Mouse (Mus musculus) heart, embryonic 10.5 days (tissue): Measurements from ENCODE around the gene Tmem9b. TPM values are rescaled to one million over a fixed set of nuclear protein-coding genes. Genes with fewer than 3 reads are reported as not detected.

Source experiments
- DNase-seq: peaks from one replicate; pipeline ENCODE4 v3.0.0-alpha.2; 2017; ENCODE audit warnings: low spot score
- H3K27ac ChIP-seq: fragments of 300-500 bp; sonication (generic); 2 replicates; pipeline ENCODE4 v1.5.1; 2016; ENCODE audit warnings: mild to moderate bottlenecking
- H3K27me3 ChIP-seq: fragments of 300-500 bp; sonication (generic); 2 replicates; pipeline ENCODE4 v1.6.1; 2016; ENCODE audit warnings: mild to moderate bottlenecking; ENCODE audit not compliant: poor library complexity, insufficient read depth, severe bottlenecking
- H3K36me3 ChIP-seq: fragments of 300-500 bp; sonication (generic); 2 replicates; pipeline ENCODE4 v1.6.1; 2016; ENCODE audit warnings: mild to moderate bottlenecking, moderate library complexity
- H3K4me1 ChIP-seq: fragments of 300-500 bp; sonication (generic); 2 replicates; pipeline ENCODE4 v1.6.1; 2016; ENCODE audit warnings: mild to moderate bottlenecking
- H3K4me3 ChIP-seq: fragments of 300-500 bp; sonication (generic); 2 replicates; pipeline ENCODE4 v1.5.1; 2016; ENCODE audit warnings: mild to moderate bottlenecking, moderate library complexity
- H3K9me3 ChIP-seq: fragments of 300-500 bp; sonication (generic); 2 replicates; pipeline ENCODE4 v1.6.1; 2016; ENCODE audit warnings: mild to moderate bottlenecking, moderate library complexity
- WGBS: fragments of 180-500 bp; shearing (Covaris S2); methylation state at CpG from one replicate; pipeline ENCODE4 v1.1.7; 2016; 5-methylcytosine and 5-hydroxymethylcytosine counted together
- polyA plus RNA-seq: library from polyadenylated mRNA; unstranded; fragments of >200 nt; fragmentation: Nextera tagmentation; extraction: Ambion mirVana; gene quantifications from 2 replicates; pipeline ENCODE4 v1.2.1, GENCODE M21; 2016

Gene Tmem9b
- polyA plus RNA-seq, result 45.9 and 58.4 TPM in 2 replicates

DNA sequence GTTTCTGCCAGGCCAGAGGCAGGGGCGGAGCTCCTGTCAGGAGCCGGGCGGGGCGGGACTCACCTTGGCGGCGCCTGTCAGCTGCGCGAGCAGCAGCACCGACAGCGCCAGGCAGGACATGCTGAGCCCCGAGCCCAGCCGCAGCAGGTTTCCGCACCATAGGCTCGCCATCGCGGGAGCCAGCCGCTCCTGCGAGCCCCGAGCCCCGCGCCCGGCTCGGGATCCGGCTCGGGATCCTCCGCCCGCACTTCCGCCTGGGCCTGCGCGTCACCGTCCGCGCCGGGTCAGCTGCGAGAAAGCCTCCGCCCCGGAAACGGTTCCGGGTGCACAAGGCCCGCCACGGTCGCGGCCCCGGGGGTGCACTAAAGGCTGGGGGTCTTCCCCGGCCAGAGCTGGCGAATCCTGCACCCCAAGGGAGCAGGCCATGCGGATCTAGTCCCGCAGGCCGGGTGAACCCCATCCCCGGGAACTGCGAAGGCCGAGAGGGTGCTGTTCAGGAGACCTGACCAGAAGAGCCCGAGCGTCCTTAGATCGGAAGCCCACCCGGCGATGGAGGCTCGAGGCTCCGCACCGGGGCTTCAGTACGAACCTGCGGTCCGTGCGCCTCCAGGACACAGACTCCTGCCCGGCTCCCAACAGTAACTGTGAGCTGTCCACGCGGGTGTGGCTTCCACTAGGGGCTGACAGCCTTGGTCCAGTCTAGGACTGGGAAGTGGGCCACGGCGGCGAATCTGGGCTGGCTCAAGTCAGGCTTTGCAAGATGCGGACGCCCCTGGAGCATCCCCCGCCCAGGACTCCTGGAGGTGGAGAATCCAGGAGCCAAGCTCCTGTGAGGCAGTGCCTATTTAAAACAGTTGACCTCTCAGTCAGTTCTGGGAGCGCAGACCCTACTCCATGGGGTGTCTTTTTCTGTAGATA is at the start of gene Tmem9b:
Tmem9b (minus strand) TSS at position 868 of the 918 bp plus-strand sequence.
- under 1% methylated on average over 73 of the region's 74 CpGs for WGBS
- H3K27me3 ChIP-seq, result no peaks in the 10 kb centered on the region
- DNase-seq, result peak; percentile 89
- no peaks in the 10 kb centered on the region for H3K36me3 ChIP-seq
- peak within 1 kb of the TSS; percentile 97 for H3K27ac ChIP-seq
- H3K4me1 ChIP-seq, result peaks cover 23% of the 10 kb centered on the region
- no peaks in the 10 kb centered on the region for H3K9me3 ChIP-seq
- peak within 1 kb of the TSS; percentile 85 for H3K4me3 ChIP-seq

DNA sequence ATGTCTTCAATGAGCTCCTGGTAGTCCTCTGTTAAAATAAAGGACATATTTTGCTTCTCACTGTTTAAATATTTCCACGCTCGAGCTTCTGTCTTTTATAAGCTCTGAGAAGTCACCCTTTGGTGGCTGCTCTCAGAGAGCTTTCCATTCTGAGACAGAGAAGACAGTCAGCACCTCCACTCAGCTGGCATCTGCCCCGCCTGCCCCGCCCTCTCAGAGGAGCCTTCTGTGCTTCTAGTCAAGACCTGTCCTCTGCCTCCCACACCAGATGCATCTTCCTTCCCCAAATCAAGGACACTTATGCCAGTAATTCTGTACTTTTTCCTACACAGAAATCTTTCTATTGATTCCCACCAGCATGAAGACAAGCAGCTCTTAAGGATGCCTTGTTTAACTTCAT is 48.0 kb upstream of the Tmem9b start:
- H3K27me3 ChIP-seq, result no peaks in the 10 kb centered on the region
- H3K27ac ChIP-seq, result no peak overlapping the region
- peaks cover 21% of the 10 kb centered on the region for H3K4me1 ChIP-seq
- H3K36me3 ChIP-seq, result no peaks in the 10 kb centered on the region
- no peak for DNase-seq
- H3K9me3 ChIP-seq, result no peaks in the 10 kb centered on the region
- H3K4me3 ChIP-seq, result no peak overlapping the region
- 82% methylated on average over 4 of the region's 4 CpGs for WGBS

DNA sequence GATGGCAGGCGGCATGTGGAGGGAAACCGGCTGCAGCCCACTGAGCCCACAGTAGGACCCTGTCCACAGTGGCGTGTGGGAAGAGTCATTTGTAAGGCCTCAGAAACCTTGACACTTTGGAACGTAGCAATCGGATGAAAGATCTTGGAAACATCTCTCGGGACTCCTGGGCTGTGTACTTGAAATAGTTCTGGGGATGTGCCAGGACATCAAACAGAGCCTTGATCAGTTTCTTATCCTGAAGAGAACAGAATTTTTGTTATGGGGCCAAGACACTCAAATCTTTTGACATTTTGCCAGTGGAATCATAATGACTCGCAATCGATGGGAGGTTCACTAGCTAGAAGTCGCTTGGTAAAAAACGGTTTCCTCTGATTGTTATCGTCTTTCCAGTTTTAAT is 46.5 kb upstream of the Tmem9b start:
- DNase-seq, result no peak
- Histone ChIP-seq H3K4me3 (no peak overlapping the region), H3K9me3 (no peaks in the 10 kb centered on the region), H3K27ac (no peak overlapping the region), H3K27me3 (no peaks in the 10 kb centered on the region), H3K36me3 (no peaks in the 10 kb centered on the region), H3K4me1 (peaks cover 31% of the 10 kb centered on the region)
- whole genome bisulfite sequencing, result 85% methylated on average over 11 of the region's 11 CpGs

DNA sequence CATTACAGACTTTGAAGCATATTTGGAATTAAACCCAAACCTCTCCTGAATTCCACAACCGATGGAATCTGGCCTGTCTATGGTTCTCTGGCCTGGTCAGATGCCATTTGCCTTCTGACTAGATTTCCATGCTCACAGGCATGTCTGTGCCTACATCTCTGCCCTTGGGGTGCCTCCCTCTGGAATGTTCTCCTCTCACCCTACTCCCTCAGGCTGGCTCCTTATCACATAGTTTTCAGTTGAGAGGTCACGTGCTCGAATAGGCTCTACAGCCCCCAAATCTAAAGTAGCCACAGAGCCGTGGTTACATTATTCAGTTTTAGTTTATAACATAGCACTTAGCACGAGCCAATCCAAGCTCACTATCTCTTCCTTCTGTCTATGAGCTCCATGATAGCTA is 42.9 kb upstream of the Tmem9b start:
- Histone ChIP-seq H3K27me3 (no peaks in the 10 kb centered on the region), H3K36me3 (no peaks in the 10 kb centered on the region), H3K4me1 (peaks cover 20% of the 10 kb centered on the region), H3K4me3 (no peak overlapping the region), H3K27ac (peak overlapping the region; percentile 67; the same call in 1 of the 2 replicates), H3K9me3 (no peaks in the 10 kb centered on the region)
- 29% methylated on average over 5 of the region's 5 CpGs for WGBS
- no peak for DNase-seq

DNA sequence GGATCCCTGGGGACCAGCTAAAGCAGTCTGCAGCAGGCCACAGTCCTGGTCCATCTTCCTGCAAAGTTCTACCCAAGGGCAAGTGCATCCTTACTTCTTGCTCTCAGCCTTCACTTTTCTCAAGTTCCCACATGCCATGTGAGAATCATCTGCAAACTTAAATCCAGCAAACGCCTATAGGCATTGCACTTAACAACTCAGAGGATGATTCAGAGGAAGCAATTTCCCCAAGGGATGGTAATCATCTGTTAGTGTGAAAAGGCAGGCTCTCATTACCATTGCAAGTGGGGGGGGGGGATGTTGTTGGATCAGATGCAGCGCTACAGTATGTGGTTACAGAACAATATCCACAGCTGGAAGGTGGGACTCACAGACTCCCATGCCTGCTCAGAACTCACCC is 41.9 kb upstream of the Tmem9b start:
- peaks cover 20% of the 10 kb centered on the region for H3K4me1 ChIP-seq
- WGBS, result 76% methylated on average over 2 of the region's 2 CpGs

DNA sequence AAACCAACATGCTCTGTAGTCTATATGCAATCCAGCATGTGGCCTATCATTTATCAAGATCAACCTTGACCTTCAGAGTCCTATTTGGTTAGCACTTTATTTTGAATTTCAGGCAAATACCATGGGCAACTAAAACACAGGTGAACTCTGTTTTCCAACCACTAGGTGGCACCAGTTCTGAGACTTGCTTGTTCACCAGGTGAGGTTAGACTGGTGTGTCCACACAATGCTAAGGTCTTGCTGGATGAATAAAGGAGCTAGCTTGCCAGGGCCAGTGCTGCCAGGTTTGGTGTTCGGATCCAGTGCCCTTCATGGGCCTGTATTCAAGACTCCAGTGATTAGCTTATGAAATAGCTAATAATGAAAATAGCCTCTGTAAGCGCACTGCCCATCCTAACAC is 40.1 kb upstream of the Tmem9b start:
- DNase-seq, result peak; percentile 83
- Histone ChIP-seq H3K9me3 (no peaks in the 10 kb centered on the region), H3K4me3 (no peak overlapping the region), H3K27ac (no peak overlapping the region), H3K4me1 (peaks cover 20% of the 10 kb centered on the region), H3K27me3 (no peaks in the 10 kb centered on the region), H3K36me3 (no peaks in the 10 kb centered on the region)
- WGBS, result 75% methylated on average over 2 of the region's 2 CpGs

More for the DNA sequence above, 41.9 kb upstream of the Tmem9b start:
- Histone ChIP-seq H3K36me3 (no peaks in the 10 kb centered on the region), H3K4me3 (no peak overlapping the region), H3K27me3 (no peaks in the 10 kb centered on the region), H3K9me3 (no peaks in the 10 kb centered on the region), H3K27ac (peak overlapping the region; percentile 67; the same call in 1 of the 2 replicates)
- no peak for DNase-seq

DNA sequence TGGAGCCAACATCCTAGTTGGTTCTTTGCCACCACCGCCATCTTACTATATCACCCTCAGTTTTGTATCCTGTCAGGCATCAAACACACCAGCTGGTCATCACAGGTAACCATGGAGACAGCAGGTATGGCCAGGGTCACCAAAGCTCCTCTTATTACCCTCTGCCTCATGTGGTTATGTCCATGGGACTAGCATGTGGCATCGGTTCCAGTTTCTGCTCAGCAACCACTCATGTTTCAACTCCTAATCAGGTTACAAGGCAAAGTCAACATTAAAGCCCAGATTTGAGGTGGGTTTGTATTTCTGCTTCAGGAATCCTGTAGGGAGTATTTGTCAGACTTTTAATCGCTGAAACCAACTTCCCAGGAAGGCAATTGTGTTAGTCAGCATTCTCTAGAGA is 38.1 kb upstream of the Tmem9b start:
- Histone ChIP-seq H3K9me3 (no peaks in the 10 kb centered on the region), H3K4me3 (no peak overlapping the region), H3K4me1 (peaks cover 22% of the 10 kb centered on the region), H3K36me3 (no peaks in the 10 kb centered on the region), H3K27me3 (no peaks in the 10 kb centered on the region), H3K27ac (no peak overlapping the region)
- no peak for DNase-seq
- WGBS, result 73% methylated on average over 3 of the region's 3 CpGs

DNA sequence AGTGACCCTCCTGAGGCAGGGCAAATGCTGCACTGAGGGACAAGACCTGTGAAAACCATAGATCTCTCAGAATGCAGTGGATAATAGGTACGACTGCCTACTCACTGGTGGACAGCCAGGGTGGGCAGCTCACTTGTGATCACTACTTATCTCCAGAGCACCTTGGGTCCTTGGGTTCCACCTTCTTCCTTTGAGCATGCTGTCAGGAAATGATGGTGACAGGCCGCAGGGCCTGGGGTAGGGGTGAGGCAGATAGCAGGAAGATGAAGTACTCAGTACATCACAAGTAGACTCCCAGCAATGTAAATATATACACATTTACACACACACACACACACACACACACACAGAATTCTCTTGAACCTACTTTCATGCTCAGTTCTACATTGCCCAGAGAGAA is 35.2 kb upstream of the Tmem9b start:
- H3K27ac ChIP-seq, result no peak overlapping the region
- H3K36me3 ChIP-seq, result no peaks in the 10 kb centered on the region
- peaks cover 5% of the 10 kb centered on the region; the same call in 1 of the 2 replicates for H3K4me1 ChIP-seq
- H3K4me3 ChIP-seq, result no peak overlapping the region
- DNase-seq, result no peak
- WGBS, result 62% methylated on average over 2 of the region's 2 CpGs
- H3K9me3 ChIP-seq, result no peaks in the 10 kb centered on the region
- peaks cover 17% of the 10 kb centered on the region for H3K27me3 ChIP-seq

DNA sequence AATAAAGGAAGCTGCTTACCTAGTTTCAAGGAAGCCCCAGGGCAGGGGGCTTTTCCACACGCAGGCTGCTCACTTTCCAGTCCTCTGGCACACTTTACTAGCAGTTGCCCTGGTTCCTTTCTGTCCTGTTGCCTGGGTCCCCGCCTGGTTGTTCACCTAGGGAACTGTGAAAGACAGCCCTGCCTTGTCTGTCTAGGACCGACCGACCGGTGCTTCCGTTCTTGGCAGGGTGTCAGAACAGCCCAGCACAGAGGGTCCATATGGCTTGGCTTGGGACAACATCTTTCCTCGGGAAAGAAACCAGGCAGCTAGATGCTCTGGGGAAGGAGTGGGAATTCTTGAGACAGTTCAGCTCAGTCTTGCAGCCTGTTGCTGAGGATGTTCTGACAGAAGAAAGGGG is 30.6 kb upstream of the Tmem9b start:
- Histone ChIP-seq H3K27me3 (peaks cover 62% of the 10 kb centered on the region), H3K27ac (no peak overlapping the region), H3K4me3 (no peak overlapping the region), H3K36me3 (no peaks in the 10 kb centered on the region), H3K4me1 (peaks cover 17% of the 10 kb centered on the region), H3K9me3 (no peaks in the 10 kb centered on the region)
- 67% methylated on average over 7 of the region's 7 CpGs for WGBS
- no peak for DNase-seq

DNA sequence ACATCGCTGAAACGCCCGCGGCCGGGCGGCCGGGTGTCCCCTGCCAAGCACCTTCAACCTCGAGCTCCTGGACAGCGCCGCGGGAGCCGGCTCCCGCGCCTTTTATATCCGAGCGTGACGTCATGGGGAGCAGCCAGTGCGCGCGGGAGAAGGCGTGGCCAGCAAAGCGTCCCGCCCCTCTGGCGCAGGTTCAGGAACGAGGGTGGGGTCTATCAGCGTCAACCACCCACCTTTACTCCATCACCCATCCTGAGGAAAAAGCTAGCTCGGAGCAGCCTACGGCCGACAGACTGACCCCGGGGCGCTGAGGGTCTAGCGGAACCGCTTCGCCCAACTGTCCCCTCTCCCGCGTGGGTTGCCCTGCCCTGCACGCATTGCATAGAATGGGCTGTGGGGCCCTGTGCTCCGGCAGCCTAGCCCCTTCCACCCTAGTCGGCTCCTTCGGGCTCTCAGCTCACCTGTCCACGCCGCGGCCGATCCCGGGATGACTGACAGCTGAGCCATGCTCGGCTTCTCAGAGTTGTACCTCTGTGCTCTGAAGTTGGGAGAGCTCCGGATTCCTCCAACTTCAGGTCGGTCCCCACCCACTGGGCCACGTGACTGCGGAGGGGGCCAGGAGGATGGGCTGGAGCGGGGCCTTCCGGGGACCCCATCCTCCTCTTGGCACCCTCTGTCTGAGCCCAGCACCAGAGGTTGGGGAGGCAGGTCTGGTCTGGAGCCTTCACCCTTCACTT is 29.0 kb upstream of the Tmem9b start, which contains the start of gene Nrip3:
Nrip3 (minus strand) TSS at position 556 of the 734 bp plus-strand sequence.
- H3K27me3 ChIP-seq, result peaks cover 67% of the 10 kb centered on the region
- WGBS, result 2% methylated on average over 52 of the region's 52 CpGs

DNA sequence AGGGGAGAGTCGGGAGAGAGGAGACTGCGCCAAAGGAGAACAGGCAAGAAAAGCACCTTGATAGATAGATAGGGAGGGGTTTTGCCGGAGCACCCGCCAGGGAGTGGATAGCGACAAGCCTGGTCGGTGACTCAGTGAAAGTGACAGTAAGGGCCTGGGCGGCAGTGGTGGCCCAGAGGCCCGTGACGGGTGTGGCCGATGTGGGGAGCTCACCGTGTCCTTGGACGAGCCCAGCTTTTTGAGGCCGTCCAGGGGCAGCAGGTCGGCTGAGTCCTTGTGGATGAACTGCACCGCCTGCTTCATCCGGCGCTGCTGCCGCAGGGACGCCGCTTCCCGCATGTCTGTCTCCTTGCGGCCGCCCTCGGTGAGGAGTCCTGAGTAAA is 28.4 kb upstream of the Tmem9b start:
- WGBS, result 2% methylated on average over 24 of the region's 24 CpGs
- Histone ChIP-seq H3K4me3 (peak overlapping the region; percentile 66), H3K4me1 (peaks cover 12% of the 10 kb centered on the region), H3K27me3 (peaks cover 67% of the 10 kb centered on the region), H3K27ac (peak overlapping the region; percentile 37), H3K36me3 (no peaks in the 10 kb centered on the region), H3K9me3 (no peaks in the 10 kb centered on the region)
- peak; percentile 80 for DNase-seq

More for the DNA sequence above, 29.0 kb upstream of the Tmem9b start, which contains the start of gene Nrip3:
- peak; percentile 93 for DNase-seq
- Histone ChIP-seq H3K4me1 (peaks cover 13% of the 10 kb centered on the region), H3K36me3 (no peaks in the 10 kb centered on the region), H3K9me3 (no peaks in the 10 kb centered on the region), H3K4me3 (peak within 1 kb of the TSS; percentile 66), H3K27ac (peak within 1 kb of the TSS; percentile 37)

DNA sequence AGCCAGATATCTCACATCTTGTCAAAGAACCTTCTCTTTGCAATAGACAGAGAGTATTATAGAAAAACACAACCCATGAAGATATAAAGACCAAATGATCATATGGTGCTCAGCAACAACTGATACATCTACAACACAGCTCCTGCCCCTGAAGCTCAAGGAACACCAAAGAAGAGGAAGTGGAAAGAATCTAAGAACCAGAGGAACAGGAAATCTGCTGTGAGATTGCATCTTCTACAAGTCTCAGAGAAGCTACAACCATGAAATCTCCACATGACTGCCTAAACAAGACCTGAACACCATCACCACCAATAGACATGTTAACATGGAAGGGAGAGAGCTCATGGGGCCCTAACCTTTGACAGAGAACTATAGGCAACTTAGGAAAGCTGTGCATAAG is 19.6 kb upstream of the Tmem9b start:
- Histone ChIP-seq H3K27ac (no peak overlapping the region), H3K27me3 (no peaks in the 10 kb centered on the region), H3K4me3 (no peak overlapping the region), H3K36me3 (no peaks in the 10 kb centered on the region), H3K4me1 (no peaks in the 10 kb centered on the region), H3K9me3 (no peaks in the 10 kb centered on the region)
- DNase-seq, result no peak
